Mouse (Mus musculus) gonadal fat pad, adult 2 months (tissue): Measurements from ENCODE around the gene Ndufa7. TPM values are rescaled to one million over a fixed set of nuclear protein-coding genes. Genes with fewer than 3 reads are reported as not detected.
"Not testable (repeated sequence)": the region's sequence is repeated elsewhere in the genome, so short reads cannot be mapped to it uniquely, and the experiment has no call there.

ENCODE experiments used
- DNase-seq: peaks from one replicate; pipeline ENCODE4 v3.0.0-alpha.2; 2012; ENCODE audit warnings: low read depth
- polyA plus RNA-seq: library from polyadenylated mRNA; depleted of rRNA; stranded (reverse); fragments of >200 nt; gene quantifications from 2 replicates; pipeline ENCODE4 v1.2.3, GENCODE M21; 2012; rRNA removed

The Ndufa7 gene
- polyA plus RNA-seq, 1 experiment, result 606 TPM

DNA sequence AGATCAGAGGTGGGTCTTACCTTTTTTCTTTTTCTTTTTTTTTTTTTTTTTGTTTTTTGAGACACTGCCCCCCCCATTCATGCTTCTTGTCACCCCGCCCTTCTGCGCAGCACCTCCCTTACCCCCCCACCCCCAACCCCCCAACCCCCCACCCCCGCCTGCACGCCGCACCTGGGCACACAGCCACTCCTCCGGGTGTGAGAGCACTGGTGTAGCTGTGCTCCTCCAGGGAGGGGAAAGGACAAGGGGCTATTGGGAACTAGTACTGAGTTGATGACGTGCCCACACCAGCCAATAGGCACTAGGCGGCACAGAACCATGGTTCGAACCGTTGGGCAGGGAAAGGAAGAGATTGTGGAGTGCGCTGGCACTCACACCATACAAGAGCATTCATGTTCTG, 50.0 kb downstream of the Ndufa7 start:
- no peak for DNase-seq

DNA sequence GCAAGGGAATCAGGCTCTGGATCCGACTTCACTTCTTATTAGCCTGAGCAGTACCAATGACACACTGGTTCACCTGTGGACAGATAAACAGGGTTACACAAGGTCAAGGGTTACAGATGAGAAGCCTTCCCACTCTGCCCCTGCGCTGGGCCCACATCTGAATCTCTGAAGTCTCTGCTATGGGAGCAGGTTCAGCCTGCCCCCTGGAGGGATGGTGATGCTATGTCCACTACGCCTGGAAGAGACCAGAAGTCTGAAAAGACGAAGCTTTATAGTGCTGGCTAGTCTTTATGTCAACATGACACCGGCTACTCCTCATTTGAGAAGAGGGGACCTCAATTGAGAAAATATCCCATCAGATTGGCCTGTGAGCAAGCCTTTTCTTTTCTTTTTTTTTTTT, 51.4 kb downstream of the Ndufa7 start:
- DNase-seq, result not testable (repeated sequence)

DNA sequence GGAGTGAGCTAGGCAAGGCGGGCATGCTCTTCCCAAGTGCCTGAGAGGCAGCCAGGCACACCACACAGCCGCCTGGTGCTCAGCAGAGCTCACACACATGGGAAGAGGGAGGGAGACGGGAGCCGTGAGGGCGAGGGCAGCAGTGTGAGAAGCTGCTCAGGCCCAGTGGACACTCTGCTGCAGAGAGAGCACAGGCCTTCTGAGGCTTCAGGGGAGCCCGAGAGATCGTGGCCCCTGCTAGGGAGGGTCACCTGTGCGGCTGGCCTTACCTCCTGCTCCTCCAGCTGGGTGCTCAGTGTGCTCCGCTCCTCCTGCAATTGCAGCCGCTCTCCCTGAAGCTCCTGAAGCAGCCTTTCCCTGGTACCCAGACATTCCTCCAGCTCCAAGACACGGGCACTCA, 59.9 kb downstream of the Ndufa7 start:
- not testable (repeated sequence) for DNase-seq

- DNase-seq, result not testable (repeated sequence)
Measured at GRCm38 (mm10) chr17:33887802-33888201, 63.4 kb downstream of the Ndufa7 start.

Other genes with a start within 250 kb of the Ndufa7 start
- gene Zfp414, start 195.5 kb upstream of the Ndufa7 start, polyA plus RNA-seq, result 57.6 and 65.0 TPM in 2 replicates
- 0.60 and 0.97 TPM in 2 replicates for gene Pram1, start 186.5 kb upstream of the Ndufa7 start, polyA plus RNA-seq
- gene Hnrnpm, start 137.7 kb upstream of the Ndufa7 start, polyA plus RNA-seq, result 57.0 and 61.5 TPM in 2 replicates
- 93.7 and 135 TPM in 2 replicates for gene March2, start 105.9 kb upstream of the Ndufa7 start, polyA plus RNA-seq
- 288 and 307 TPM in 2 replicates for gene Rab11b, start 64.0 kb upstream of the Ndufa7 start, polyA plus RNA-seq
- gene Angptl4, start 42.7 kb upstream of the Ndufa7 start, polyA plus RNA-seq, result 171 and 402 TPM in 2 replicates
- 106 and 146 TPM in 2 replicates for gene Kank3, start 14.1 kb upstream of the Ndufa7 start, polyA plus RNA-seq
- 823 and 990 TPM in 2 replicates for gene Rps28, start within 50 bp of the Ndufa7 start, polyA plus RNA-seq
- 107 and 143 TPM in 2 replicates for gene Cd320, start 18.5 kb downstream of the Ndufa7 start, polyA plus RNA-seq
- gene Gm7029, start 49.3 kb downstream of the Ndufa7 start, polyA plus RNA-seq, result not detected in 2 replicates
- gene Kifc1, start 66.1 kb downstream of the Ndufa7 start, polyA plus RNA-seq, result 2.4 TPM in 2 replicates
- gene Platr17, start 80.6 kb downstream of the Ndufa7 start, polyA plus RNA-seq, result not detected in 2 replicates
- gene Daxx, start 84.8 kb downstream of the Ndufa7 start, polyA plus RNA-seq, result 36.7 and 45.8 TPM in 2 replicates
- 148 and 171 TPM in 2 replicates for gene Tapbp, start 91.3 kb downstream of the Ndufa7 start, polyA plus RNA-seq
- 46.7 and 60.7 TPM in 2 replicates for gene Zbtb22, start 91.3 kb downstream of the Ndufa7 start, polyA plus RNA-seq
- 117 and 144 TPM in 2 replicates for gene Rgl2, start 105.0 kb downstream of the Ndufa7 start, polyA plus RNA-seq
- gene Pfdn6, start 115.8 kb downstream of the Ndufa7 start, polyA plus RNA-seq, result 24.1 and 37.0 TPM in 2 replicates
- 14.9 and 18.1 TPM in 2 replicates for gene Wdr46, start 116.1 kb downstream of the Ndufa7 start, polyA plus RNA-seq
- 8.1 and 8.7 TPM in 2 replicates for gene B3galt4, start 126.9 kb downstream of the Ndufa7 start, polyA plus RNA-seq
- 54.5 and 62.2 TPM in 2 replicates for gene Vps52, start 131.2 kb downstream of the Ndufa7 start, polyA plus RNA-seq
- 683 and 816 TPM in 2 replicates for gene Rps18, start 131.4 kb downstream of the Ndufa7 start, polyA plus RNA-seq
- gene H2-K1, start 175.8 kb downstream of the Ndufa7 start, polyA plus RNA-seq, result 2,228 and 2,761 TPM in 2 replicates
- gene Ring1, start 200.1 kb downstream of the Ndufa7 start, polyA plus RNA-seq, result 29.4 and 29.6 TPM in 2 replicates
- gene H2-Ke6, start 203.5 kb downstream of the Ndufa7 start, polyA plus RNA-seq, result 75.6 and 95.1 TPM in 2 replicates
- gene Slc39a7, start 207.1 kb downstream of the Ndufa7 start, polyA plus RNA-seq, result 207 and 240 TPM in 2 replicates
- gene Rxrb, start 207.2 kb downstream of the Ndufa7 start, polyA plus RNA-seq, result 51.3 and 53.0 TPM in 2 replicates
- gene Col11a2, start 214.9 kb downstream of the Ndufa7 start, polyA plus RNA-seq, result 0.69 and 1.0 TPM in 2 replicates